Mouse (Mus musculus) layer of hippocampus, postnatal 10 days (tissue): ENCODE measurements around the gene Slc35g3. TPM values are rescaled to one million over a fixed set of nuclear protein-coding genes. Genes with fewer than 3 reads are reported as not detected.
"Not testable (repeated sequence)": the region's sequence is repeated elsewhere in the genome, so short reads cannot be mapped to it uniquely, and the experiment has no call there.

Source experiments
- DNase-seq, 2 experiments: peaks; one replicate each; pipeline ENCODE4 v3.0.0; 2021; ENCODE audit warnings: low spot score in 2 of 2
- total RNA-seq, 2 experiments: library from RNA; stranded (reverse); gene quantifications; 2 replicates each; pipeline ENCODE4 v1.2.3; 2021

Slc35g3 gene
- total RNA-seq, 2 experiments from 2014 or later: 0.22 TPM; not detected in 1

- DNase-seq: no peak
These were observed 4.3 kb downstream of the Slc35g3 start for GRCm38 (mm10) chr11:69757303-69758089.

- DNase-seq: peak; percentile 30 to 42
These were observed 7.1 kb downstream of the Slc35g3 start for GRCm38 (mm10) chr11:69754701-69755100.

GRCm38 (mm10) chr11:69754233-69754632 is 7.5 kb downstream of the Slc35g3 start:
- no peak for DNase-seq

- no peak for DNase-seq
These were observed 9.1 kb downstream of the Slc35g3 start for GRCm38 (mm10) chr11:69752686-69753085.

DNA sequence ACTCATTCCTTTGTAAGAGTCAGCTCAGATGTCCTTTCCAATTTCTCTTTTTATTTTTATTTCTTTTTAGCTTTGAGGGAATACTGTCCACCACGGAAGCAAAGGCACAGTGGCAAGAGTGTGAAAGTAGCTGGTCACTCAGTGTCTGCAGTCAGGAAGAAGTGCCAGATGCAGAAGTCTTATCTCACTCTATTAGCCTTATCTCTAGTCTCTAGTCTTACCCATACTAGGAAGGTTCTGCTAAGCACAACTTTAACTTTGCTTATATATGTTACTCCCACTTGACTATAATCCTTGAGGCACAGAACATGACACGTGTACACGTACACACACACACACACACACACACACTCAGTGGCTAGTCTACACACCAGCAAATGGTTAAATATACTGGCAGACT is 10.1 kb downstream of the Slc35g3 start:
- DNase-seq: no peak

- not testable (repeated sequence) for DNase-seq
These were observed 30.4 kb downstream of the Slc35g3 start for GRCm38 (mm10) chr11:69731408-69731807.

GRCm38 (mm10) chr11:69729063-69729462 is 32.7 kb downstream of the Slc35g3 start:
- DNase-seq: peak; percentile 34 to 48

- DNase-seq: no peak
These were observed 35.8 kb downstream of the Slc35g3 start for GRCm38 (mm10) chr11:69725951-69726350.

DNA sequence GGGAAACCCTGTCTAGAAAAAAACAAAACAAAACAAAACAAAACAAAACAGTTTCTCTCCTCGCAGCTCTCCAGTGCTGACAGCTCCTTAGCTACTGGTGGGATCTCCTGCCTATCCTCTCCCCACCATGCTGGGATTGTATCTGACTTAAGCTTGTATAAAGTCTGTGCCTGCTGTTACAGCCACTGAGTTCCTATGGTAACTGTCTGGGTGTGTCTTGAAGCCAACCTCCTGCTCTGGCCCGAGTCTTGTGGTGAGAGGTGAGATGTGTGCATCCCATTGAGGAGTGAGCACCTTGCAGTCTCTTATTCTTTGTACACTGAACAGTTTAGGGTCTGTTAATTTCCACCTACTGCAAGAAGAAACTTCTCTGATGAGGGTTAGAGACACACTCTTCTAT is 38.7 kb downstream of the Slc35g3 start:
- DNase-seq: no peak

DNA sequence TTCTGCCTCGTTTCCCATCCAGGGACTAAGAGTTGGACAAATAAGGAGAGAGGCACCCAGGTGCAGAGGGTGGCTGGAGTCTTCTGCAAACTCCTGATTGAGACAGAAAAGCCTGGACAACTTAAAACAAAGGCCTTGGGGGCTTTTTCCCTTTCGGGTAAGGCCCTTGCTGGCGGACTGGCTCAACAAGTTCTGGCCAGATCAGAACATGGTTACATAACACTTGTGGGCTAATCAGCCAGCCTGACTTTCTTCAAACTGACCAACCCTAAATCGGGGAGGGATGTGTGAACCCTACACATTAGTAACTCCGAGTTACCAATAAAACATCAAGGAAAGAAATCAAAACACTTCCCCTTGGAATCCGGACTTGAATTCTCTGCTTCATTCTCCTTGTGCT is 40.9 kb downstream of the Slc35g3 start:
- no peak for DNase-seq

DNA sequence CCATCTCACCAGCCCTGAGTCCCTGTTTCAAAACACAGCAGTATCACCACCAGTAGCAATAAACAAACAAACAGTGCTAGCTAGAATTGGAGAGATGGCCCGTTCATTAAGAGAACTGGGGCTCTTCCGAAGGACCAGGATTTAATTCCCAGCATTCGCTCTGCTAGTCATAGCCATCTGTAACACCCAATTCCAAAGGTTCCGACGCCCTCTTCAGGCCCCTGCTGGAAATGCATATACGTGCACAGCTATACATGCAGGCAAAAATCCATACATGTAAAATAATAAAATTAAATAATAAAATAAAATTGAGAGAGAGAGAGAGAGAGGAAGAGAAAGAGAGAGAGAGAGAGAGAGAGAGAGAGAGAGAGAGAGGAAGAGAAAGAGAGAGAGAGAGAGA is 42.3 kb downstream of the Slc35g3 start:
- no peak for DNase-seq

DNA sequence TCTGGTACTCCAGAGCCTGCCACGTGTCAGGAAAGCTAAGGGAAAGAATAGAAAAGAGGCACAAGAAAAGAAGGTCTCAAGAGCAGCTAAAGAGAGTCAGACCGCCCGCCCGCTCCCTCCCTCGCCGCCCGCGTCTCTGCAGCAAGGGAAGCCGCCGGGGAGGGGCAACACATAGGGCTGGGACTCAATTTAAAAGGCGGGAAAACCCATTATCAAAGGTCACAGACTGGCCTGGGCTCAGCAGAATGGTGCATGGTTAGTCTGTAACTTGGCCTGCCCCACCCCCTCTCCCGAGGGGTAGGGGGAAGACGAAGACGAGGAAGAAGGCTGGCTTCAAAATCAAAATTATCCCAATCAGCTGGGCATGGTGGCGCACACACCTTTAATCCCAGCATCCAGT is 43.1 kb downstream of the Slc35g3 start:
- no peak for DNase-seq

DNA sequence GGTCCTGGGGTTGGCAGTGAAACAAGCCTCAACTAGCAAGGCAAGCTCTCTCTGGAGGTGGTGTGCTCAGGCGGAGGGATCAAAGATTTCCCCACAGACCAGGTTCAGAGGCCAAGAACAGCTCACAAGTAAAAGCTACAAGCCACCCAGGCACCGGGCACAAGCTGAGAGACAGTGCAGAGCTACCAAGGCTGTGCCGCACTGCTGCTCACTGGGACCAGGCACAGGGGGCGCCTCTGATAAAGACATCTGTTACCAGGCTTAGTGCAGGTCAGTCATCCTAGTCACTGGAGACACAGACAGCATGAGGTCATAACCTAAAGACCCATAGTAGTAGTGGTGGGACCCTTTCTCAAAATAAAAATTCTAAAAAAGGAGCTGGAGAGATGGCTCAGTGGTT is 44.8 kb downstream of the Slc35g3 start:
- no peak for DNase-seq

DNA sequence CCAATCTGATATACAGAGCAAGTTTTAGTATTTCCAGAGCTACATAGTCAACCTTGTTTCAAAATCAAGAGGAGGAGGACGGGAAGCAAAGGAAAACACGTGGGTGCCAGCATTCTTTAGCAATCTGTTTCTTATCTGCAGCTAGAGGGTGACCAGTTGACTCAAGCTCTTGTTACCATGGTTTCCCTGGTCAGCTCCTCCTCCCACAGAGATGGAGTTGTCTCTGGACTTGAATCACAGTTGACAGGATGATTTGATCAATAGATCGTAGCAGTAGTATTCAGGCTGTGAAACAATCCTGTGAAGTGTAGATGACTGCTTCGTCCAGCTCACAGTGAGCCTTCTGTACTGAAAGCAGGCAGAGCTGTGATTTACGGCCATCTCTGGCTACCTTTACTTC is 45.8 kb downstream of the Slc35g3 start:
- DNase-seq: no peak

DNA sequence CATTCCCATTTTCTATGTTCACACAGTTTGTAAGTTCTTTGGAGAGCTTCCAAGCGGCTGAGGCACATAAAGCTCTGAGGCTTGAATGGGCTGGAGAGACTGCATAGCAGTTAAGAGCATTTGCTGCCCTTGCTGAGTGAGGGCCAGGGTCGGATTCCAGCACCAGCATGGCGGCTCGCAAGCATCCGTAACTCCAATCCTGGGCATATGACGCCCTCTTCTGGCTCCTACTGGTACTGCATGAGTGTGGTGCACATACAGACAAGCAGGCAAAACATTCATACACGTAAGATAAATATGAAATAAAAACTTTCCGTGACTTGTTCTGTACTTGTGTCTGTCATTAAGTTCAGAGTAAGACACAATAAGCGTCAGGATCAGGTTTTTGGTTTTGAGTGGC is 46.3 kb downstream of the Slc35g3 start:
- peak; percentile 38 to 47 for DNase-seq

DNA sequence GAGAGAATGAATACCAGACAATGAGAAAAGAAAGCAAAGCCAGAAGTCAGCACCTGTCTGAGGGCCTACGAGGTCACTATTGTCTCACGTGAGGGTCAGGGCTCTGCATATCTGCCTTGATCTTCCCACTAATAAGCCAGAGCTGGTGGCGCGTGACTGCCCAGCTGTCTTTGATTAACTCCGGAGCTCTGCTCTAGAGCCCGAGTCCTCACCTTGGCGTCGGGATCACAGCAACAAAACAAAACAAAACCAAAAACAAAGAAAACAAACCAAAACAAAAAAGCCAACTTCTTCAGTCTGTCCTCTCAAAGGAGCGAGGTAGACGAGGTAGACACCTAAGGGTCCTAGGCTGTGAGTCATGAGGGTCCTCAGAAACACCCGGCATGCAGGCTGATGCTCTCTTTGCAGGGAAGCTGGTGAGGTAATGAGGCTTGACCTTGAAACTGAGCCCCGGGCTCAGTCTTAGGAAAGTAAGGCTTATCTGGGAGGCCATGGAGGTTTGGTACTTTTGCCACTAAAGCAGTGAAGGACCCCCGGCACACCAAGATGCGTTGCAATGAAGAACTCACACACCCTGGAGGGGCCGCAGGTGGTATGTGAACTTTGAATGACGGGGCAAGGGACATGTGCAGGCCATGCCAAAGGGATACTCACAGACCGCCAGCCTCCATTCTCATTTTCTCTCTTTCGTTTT is 47.0 kb downstream of the Slc35g3 start:
- DNase-seq: no peak

GRCm38 (mm10) chr11:69712954-69713672 is 48.7 kb downstream of the Slc35g3 start:
- no peak for DNase-seq

GRCm38 (mm10) chr11:69711082-69711481 is 50.7 kb downstream of the Slc35g3 start:
- DNase-seq: no peak

GRCm38 (mm10) chr11:69710470-69710869 is 51.3 kb downstream of the Slc35g3 start:
- DNase-seq: no peak
